Mouse (Mus musculus) activated CD4-positive, CD25-positive, alpha-beta regulatory T cell, adult 4 months (primary cell): ENCODE measurements around the gene Nkx6-2. TPM values are rescaled to one million over a fixed set of nuclear protein-coding genes. Genes with fewer than 3 reads are reported as not detected.

Source experiments
- ATAC-seq: one replicate; pipeline ENCODE4 v1.8.0; 2017
- polyA plus RNA-seq, 2 experiments: library from polyadenylated mRNA; unstranded; fragments of 100-300 nt; shearing (Covaris generic); gene quantifications; one replicate each; pipeline ENCODE4 v1.2.1; 2017

The Nkx6-2 gene
- polyA plus RNA-seq, 2 experiments from 2014 or later, result not detected

GRCm38 (mm10) chr7:139566533-139566932, 16.1 kb downstream of the Nkx6-2 start:
- ATAC-seq, result no peak

- ATAC-seq, result no peak
Observed at GRCm38 (mm10) chr7:139565998-139566397, 16.6 kb downstream of the Nkx6-2 start.

- no peak for ATAC-seq
Observed at GRCm38 (mm10) chr7:139564161-139564560, 18.4 kb downstream of the Nkx6-2 start.

- no peak for ATAC-seq
Observed at GRCm38 (mm10) chr7:139563425-139563824, 19.2 kb downstream of the Nkx6-2 start.

- ATAC-seq, result no peak
Observed at GRCm38 (mm10) chr7:139559659-139560058, 22.9 kb downstream of the Nkx6-2 start.

GRCm38 (mm10) chr7:139556746-139557526, 25.7 kb downstream of the Nkx6-2 start:
- ATAC-seq, result no peak

GRCm38 (mm10) chr7:139556331-139556730, 26.3 kb downstream of the Nkx6-2 start:
- ATAC-seq, result no peak

- ATAC-seq, result no peak
Observed at GRCm38 (mm10) chr7:139551519-139551918, 31.1 kb downstream of the Nkx6-2 start.

- no peak for ATAC-seq
Observed at GRCm38 (mm10) chr7:139550086-139550783, 32.4 kb downstream of the Nkx6-2 start.

GRCm38 (mm10) chr7:139547325-139547724, 35.3 kb downstream of the Nkx6-2 start:
- no peak for ATAC-seq

- no peak for ATAC-seq
Observed at GRCm38 (mm10) chr7:139544706-139545625, 37.6 kb downstream of the Nkx6-2 start.

- ATAC-seq, result no peak
Observed at GRCm38 (mm10) chr7:139541422-139541821, 41.2 kb downstream of the Nkx6-2 start.

- no peak for ATAC-seq
Observed at GRCm38 (mm10) chr7:139540601-139541000, 42.0 kb downstream of the Nkx6-2 start.

GRCm38 (mm10) chr7:139538541-139538940, 44.1 kb downstream of the Nkx6-2 start:
- ATAC-seq, result no peak

- ATAC-seq, result no peak
Observed at GRCm38 (mm10) chr7:139537831-139538230, 44.8 kb downstream of the Nkx6-2 start.

- no peak for ATAC-seq
Observed at GRCm38 (mm10) chr7:139536831-139537230, 45.8 kb downstream of the Nkx6-2 start.

GRCm38 (mm10) chr7:139536331-139536730, 46.3 kb downstream of the Nkx6-2 start:
- no peak for ATAC-seq

- no peak for ATAC-seq
Observed at GRCm38 (mm10) chr7:139531428-139531801, 51.2 kb downstream of the Nkx6-2 start.

- ATAC-seq, result no peak
Observed at GRCm38 (mm10) chr7:139530591-139531427, 51.8 kb downstream of the Nkx6-2 start.
